Mouse (Mus musculus): ENCODE results near the gene Gm20388. TPM values are rescaled to one million over a fixed set of nuclear protein-coding genes. Genes with fewer than 3 reads are reported as not detected.

The Gm20388 gene
- polyA plus RNA-seq, 1 experiment from 2014 or later: 7.4 TPM

GRCm38 (mm10) chr8:121877828-121878480 lies 1967.3 kb downstream of the Gm20388 start:
- no peak overlapping the region for H3K27ac ChIP-seq

GRCm38 (mm10) chr8:121879712-121880111 lies 1969.1 kb downstream of the Gm20388 start:
- WGBS: 95% methylated on average over 3 of the region's 3 CpGs
- no peak overlapping the region for H3K4me3 ChIP-seq (replicated peaks)
- H3K27ac ChIP-seq: no peak overlapping the region
- H3K36me3 ChIP-seq: peaks cover 30% of the 10 kb centered on the region
- H3K27me3 ChIP-seq: no peaks in the 10 kb centered on the region
- H3K9me3 ChIP-seq (replicated peaks): no peaks in the 10 kb centered on the region
- no peak for ATAC-seq (replicated peaks; ENCODE audit: low FRiP score)
- H3K4me1 ChIP-seq: peaks cover 27% of the 10 kb centered on the region
- H3K9ac ChIP-seq: no peak overlapping the region
- H3K4me2 ChIP-seq: no peak overlapping the region

More at GRCm38 (mm10) chr8:121877828-121878480, 1967.3 kb downstream of the Gm20388 start:
- Histone ChIP-seq H3K4me3 (replicated peaks) (no peak overlapping the region), H3K4me1 (peaks cover 35% of the 10 kb centered on the region), H3K9me3 (replicated peaks) (no peaks in the 10 kb centered on the region), H3K4me2 (no peak overlapping the region), H3K27me3 (0 out of 2 replicates have a peak, but pooled peaks cover 1% of the 10 kb centered on the region), H3K36me3 (peaks cover 12% of the 10 kb centered on the region), H3K9ac (no peak overlapping the region)
- no peak for ATAC-seq (replicated peaks; ENCODE audit: low FRiP score)
- WGBS: 76% methylated on average over 7 of the region's 7 CpGs

GRCm38 (mm10) chr8:121880818-121881217 lies 1970.2 kb downstream of the Gm20388 start:
- H3K4me2 ChIP-seq: no peak overlapping the region
- H3K27me3 ChIP-seq: no peaks in the 10 kb centered on the region
- H3K4me1 ChIP-seq: peaks cover 16% of the 10 kb centered on the region; the same call in 1 of the 2 replicates
- WGBS: 45% methylated on average over 1 of the region's 1 CpGs
- H3K36me3 ChIP-seq: peaks cover 41% of the 10 kb centered on the region
- H3K9me3 ChIP-seq (replicated peaks): no peaks in the 10 kb centered on the region
- H3K4me3 ChIP-seq (replicated peaks): no peak overlapping the region
- ATAC-seq (replicated peaks; ENCODE audit: low FRiP score): no peak
- H3K27ac ChIP-seq: no peak overlapping the region
- no peak overlapping the region for H3K9ac ChIP-seq

GRCm38 (mm10) chr8:121881921-121882320 lies 1971.3 kb downstream of the Gm20388 start:
- no peak overlapping the region for H3K4me2 ChIP-seq
- H3K36me3 ChIP-seq: peaks cover 52% of the 10 kb centered on the region
- peaks cover 13% of the 10 kb centered on the region; the same call in 1 of the 2 replicates for H3K4me1 ChIP-seq
- H3K27ac ChIP-seq: no peak overlapping the region
- no peak overlapping the region for H3K4me3 ChIP-seq (replicated peaks)
- no peaks in the 10 kb centered on the region for H3K27me3 ChIP-seq
- H3K9ac ChIP-seq: no peak overlapping the region
- no peaks in the 10 kb centered on the region for H3K9me3 ChIP-seq (replicated peaks)
- no peak for ATAC-seq (replicated peaks; ENCODE audit: low FRiP score)
- 83% methylated on average over 5 of the region's 5 CpGs for WGBS

- 96% methylated on average over 3 of the region's 3 CpGs for WGBS
- Histone ChIP-seq H3K36me3 (peaks cover 66% of the 10 kb centered on the region), H3K9me3 (replicated peaks) (no peaks in the 10 kb centered on the region), H3K4me3 (replicated peaks) (no peak overlapping the region), H3K9ac (no peak overlapping the region), H3K27ac (no peak overlapping the region), H3K27me3 (no peaks in the 10 kb centered on the region), H3K4me2 (no peak overlapping the region), H3K4me1 (peaks cover 3% of the 10 kb centered on the region; the same call in 1 of the 2 replicates)
- ATAC-seq (replicated peaks; ENCODE audit: low FRiP score): no peak
Measured at GRCm38 (mm10) chr8:121884181-121884580, 1973.5 kb downstream of the Gm20388 start.

GRCm38 (mm10) chr8:121885001-121885400 lies 1974.4 kb downstream of the Gm20388 start:
- Histone ChIP-seq H3K36me3 (peaks cover 66% of the 10 kb centered on the region), H3K27me3 (no peaks in the 10 kb centered on the region), H3K27ac (no peak overlapping the region), H3K9ac (no peak overlapping the region), H3K4me2 (no peak overlapping the region), H3K9me3 (replicated peaks) (no peaks in the 10 kb centered on the region), H3K4me3 (replicated peaks) (no peak overlapping the region), H3K4me1 (peaks cover 3% of the 10 kb centered on the region; the same call in 1 of the 2 replicates)
- no peak for ATAC-seq (replicated peaks; ENCODE audit: low FRiP score)
- 95% methylated on average over 9 of the region's 9 CpGs for WGBS

GRCm38 (mm10) chr8:121885433-121885832 lies 1974.8 kb downstream of the Gm20388 start:
- no peaks in the 10 kb centered on the region for H3K27me3 ChIP-seq
- no peaks in the 10 kb centered on the region for H3K9me3 ChIP-seq (replicated peaks)
- H3K9ac ChIP-seq: no peak overlapping the region
- H3K4me3 ChIP-seq (replicated peaks): no peak overlapping the region
- H3K27ac ChIP-seq: no peak overlapping the region
- H3K4me1 ChIP-seq: peaks cover 3% of the 10 kb centered on the region; the same call in 1 of the 2 replicates
- no peak for ATAC-seq (replicated peaks; ENCODE audit: low FRiP score)
- peaks cover 66% of the 10 kb centered on the region for H3K36me3 ChIP-seq
- 89% methylated on average over 6 of the region's 6 CpGs for WGBS
- H3K4me2 ChIP-seq: no peak overlapping the region

- H3K9ac ChIP-seq: no peak overlapping the region
- WGBS: 72% methylated on average over 1 of the region's 1 CpGs
- H3K4me2 ChIP-seq: no peak overlapping the region
- no peaks in the 10 kb centered on the region for H3K9me3 ChIP-seq (replicated peaks)
- no peak overlapping the region for H3K4me3 ChIP-seq (replicated peaks)
- ATAC-seq (replicated peaks; ENCODE audit: low FRiP score): no peak
- no peak overlapping the region for H3K27ac ChIP-seq
- H3K36me3 ChIP-seq: peaks cover 58% of the 10 kb centered on the region
- H3K4me1 ChIP-seq: no peaks in the 10 kb centered on the region
- H3K27me3 ChIP-seq: no peaks in the 10 kb centered on the region
Measured at GRCm38 (mm10) chr8:121887547-121887946, 1976.9 kb downstream of the Gm20388 start.

GRCm38 (mm10) chr8:121889317-121889716 lies 1978.7 kb downstream of the Gm20388 start:
- no peak for ATAC-seq (replicated peaks; ENCODE audit: low FRiP score)
- no peaks in the 10 kb centered on the region for H3K9me3 ChIP-seq (replicated peaks)
- H3K27me3 ChIP-seq: no peaks in the 10 kb centered on the region
- H3K4me1 ChIP-seq: 0 out of 2 replicates have a peak, but pooled peaks cover 3% of the 10 kb centered on the region
- H3K4me3 ChIP-seq (replicated peaks): no peak overlapping the region
- WGBS: 94% methylated on average over 1 of the region's 1 CpGs
- no peak overlapping the region for H3K4me2 ChIP-seq
- H3K9ac ChIP-seq: no peak overlapping the region
- no peak overlapping the region for H3K27ac ChIP-seq
- H3K36me3 ChIP-seq: peaks cover 43% of the 10 kb centered on the region

- no peak overlapping the region for H3K27ac ChIP-seq
- no peaks in the 10 kb centered on the region for H3K27me3 ChIP-seq
- H3K4me3 ChIP-seq (replicated peaks): no peak overlapping the region
- H3K4me2 ChIP-seq: no peak overlapping the region
- no peaks in the 10 kb centered on the region for H3K9me3 ChIP-seq (replicated peaks)
- 76% methylated on average over 15 of the region's 15 CpGs for WGBS
- H3K9ac ChIP-seq: no peak overlapping the region
- H3K4me1 ChIP-seq: 0 out of 2 replicates have a peak, but pooled peaks cover 3% of the 10 kb centered on the region
- peaks cover 36% of the 10 kb centered on the region for H3K36me3 ChIP-seq
- ATAC-seq (replicated peaks; ENCODE audit: low FRiP score): no peak
Measured at GRCm38 (mm10) chr8:121889810-121890785, 1979.5 kb downstream of the Gm20388 start.

- 79% methylated on average over 5 of the region's 5 CpGs for WGBS
- H3K4me1 ChIP-seq: peaks cover 30% of the 10 kb centered on the region
- H3K36me3 ChIP-seq: peaks cover 20% of the 10 kb centered on the region
- no peaks in the 10 kb centered on the region for H3K9me3 ChIP-seq (replicated peaks)
- H3K27me3 ChIP-seq: no peaks in the 10 kb centered on the region
- no peak overlapping the region for H3K9ac ChIP-seq
- no peak overlapping the region for H3K27ac ChIP-seq
- no peak overlapping the region for H3K4me3 ChIP-seq (replicated peaks)
- no peak for ATAC-seq (replicated peaks; ENCODE audit: low FRiP score)
- H3K4me2 ChIP-seq: no peak overlapping the region
Measured at GRCm38 (mm10) chr8:121892875-121893274, 1982.2 kb downstream of the Gm20388 start.

GRCm38 (mm10) chr8:121895910-121896309 lies 1985.3 kb downstream of the Gm20388 start:
- Histone ChIP-seq H3K4me3 (replicated peaks) (no peak overlapping the region), H3K9me3 (replicated peaks) (no peaks in the 10 kb centered on the region), H3K36me3 (peaks cover 15% of the 10 kb centered on the region), H3K9ac (no peak overlapping the region), H3K4me1 (peaks cover 53% of the 10 kb centered on the region), H3K4me2 (no peak overlapping the region), H3K27me3 (no peaks in the 10 kb centered on the region), H3K27ac (peak overlapping the region; percentile 97)
- 75% methylated on average over 7 of the region's 7 CpGs for WGBS
- ATAC-seq (replicated peaks; ENCODE audit: low FRiP score): no peak
